Mouse (Mus musculus) liver, embryonic 15.5 days (tissue): Measurements from ENCODE around the gene Rbfox3. TPM values are rescaled to one million over a fixed set of nuclear protein-coding genes. Genes with fewer than 3 reads are reported as not detected.

ENCODE experiments used
- ATAC-seq: fragments of 200-750 bp; cut with Nextera tagmentation; 2 replicates; pipeline ENCODE4 v1.8.0; 2017; ENCODE audit warnings: moderate number of reproducible peaks, mild to moderate bottlenecking, moderate library complexity; ENCODE audit not compliant: insufficient read depth
- H3K27ac ChIP-seq: fragments of 300-500 bp; sonication (generic); replicated peaks from 2 replicates; pipeline ENCODE4 v1.5.1; 2015; ENCODE audit warnings: mild to moderate bottlenecking, inconsistent platforms
- H3K27me3 ChIP-seq: fragments of 300-500 bp; sonication (generic); 2 replicates; pipeline ENCODE4 v1.6.1; 2015; ENCODE audit warnings: mild to moderate bottlenecking, inconsistent platforms
- H3K36me3 ChIP-seq: fragments of 300-500 bp; sonication (generic); replicated peaks from 2 replicates; pipeline ENCODE4 v1.6.1; 2015; ENCODE audit warnings: moderate library complexity, mild to moderate bottlenecking, inconsistent platforms
- H3K4me1 ChIP-seq: fragments of 300-500 bp; sonication (generic); replicated peaks from 2 replicates; pipeline ENCODE4 v1.6.1; 2015; ENCODE audit warnings: inconsistent platforms
- H3K4me2 ChIP-seq: fragments of 300-500 bp; sonication (generic); 2 replicates; pipeline ENCODE4 v1.6.1; 2015; ENCODE audit warnings: moderate library complexity, mild to moderate bottlenecking, inconsistent platforms
- H3K4me3 ChIP-seq: fragments of 300-500 bp; sonication (generic); replicated peaks from 2 replicates; pipeline ENCODE4 v1.5.1; 2015; ENCODE audit warnings: mild to moderate bottlenecking, inconsistent platforms
- H3K9ac ChIP-seq: fragments of 300-500 bp; sonication (generic); 2 replicates; pipeline ENCODE4 v1.6.1; 2015; ENCODE audit warnings: moderate library complexity, mild to moderate bottlenecking, inconsistent platforms
- H3K9me3 ChIP-seq: fragments of 300-500 bp; sonication (generic); replicated peaks from 2 replicates; pipeline ENCODE4 v1.6.1; 2016; ENCODE audit warnings: inconsistent platforms
- whole genome bisulfite sequencing: fragments of 180-500 bp; shearing (Covaris S2); methylation state at CpG from one replicate; pipeline ENCODE4 v1.1.7; 2015; ENCODE audit warnings: mixed read lengths; ENCODE audit not compliant: insufficient replicate concordance; 5-methylcytosine and 5-hydroxymethylcytosine counted together
- polyA plus RNA-seq: library from polyadenylated mRNA; unstranded; fragments of >200 nt; fragmentation: Nextera tagmentation; extraction: Ambion mirVana; gene quantifications from 2 replicates; pipeline ENCODE4 v1.2.1, GENCODE M21; 2015

Gene Rbfox3
- polyA plus RNA-seq, 1 experiment from 2014 or later, result 0.13 TPM

GRCm38 (mm10) chr11:118755003-118755402, 156.4 kb downstream of the Rbfox3 start:
- Histone ChIP-seq H3K27ac (no peak overlapping the region), H3K9ac (no peak overlapping the region), H3K36me3 (no peaks in the 10 kb centered on the region), H3K4me1 (no peaks in the 10 kb centered on the region), H3K4me2 (no peak overlapping the region), H3K27me3 (no peaks in the 10 kb centered on the region), H3K4me3 (no peak overlapping the region), H3K9me3 (no peaks in the 10 kb centered on the region)
- no peak for ATAC-seq
- WGBS, result 66% methylated on average over 17 of the region's 17 CpGs

GRCm38 (mm10) chr11:118754535-118754934, 156.9 kb downstream of the Rbfox3 start:
- no peaks in the 10 kb centered on the region for H3K9me3 ChIP-seq
- H3K36me3 ChIP-seq, result no peaks in the 10 kb centered on the region
- H3K4me3 ChIP-seq, result no peak overlapping the region
- H3K4me1 ChIP-seq, result no peaks in the 10 kb centered on the region
- ATAC-seq, result no peak
- no peak overlapping the region for H3K27ac ChIP-seq
- H3K27me3 ChIP-seq, result no peaks in the 10 kb centered on the region
- H3K9ac ChIP-seq, result no peak overlapping the region
- WGBS, result 41% methylated on average over 4 of the region's 4 CpGs
- no peak overlapping the region for H3K4me2 ChIP-seq

- no peak overlapping the region for H3K4me2 ChIP-seq
- H3K36me3 ChIP-seq, result no peaks in the 10 kb centered on the region
- H3K4me1 ChIP-seq, result no peaks in the 10 kb centered on the region
- no peak overlapping the region for H3K27ac ChIP-seq
- ATAC-seq, result no peak
- H3K9ac ChIP-seq, result no peak overlapping the region
- no peaks in the 10 kb centered on the region for H3K27me3 ChIP-seq
- 50% methylated on average over 7 of the region's 7 CpGs for WGBS
- no peak overlapping the region for H3K4me3 ChIP-seq
- H3K9me3 ChIP-seq, result no peaks in the 10 kb centered on the region
These were observed 159.3 kb downstream of the Rbfox3 start for GRCm38 (mm10) chr11:118751879-118752616.

GRCm38 (mm10) chr11:118750745-118751330, 160.6 kb downstream of the Rbfox3 start:
- H3K4me3 ChIP-seq, result no peak overlapping the region
- WGBS, result 51% methylated on average over 11 of the region's 11 CpGs
- H3K27me3 ChIP-seq, result peaks cover 6% of the 10 kb centered on the region; the same call in 1 of the 2 replicates
- H3K27ac ChIP-seq, result no peak overlapping the region
- no peaks in the 10 kb centered on the region for H3K9me3 ChIP-seq
- H3K9ac ChIP-seq, result no peak overlapping the region
- H3K36me3 ChIP-seq, result no peaks in the 10 kb centered on the region
- no peak overlapping the region for H3K4me2 ChIP-seq
- no peak for ATAC-seq
- no peaks in the 10 kb centered on the region for H3K4me1 ChIP-seq

GRCm38 (mm10) chr11:118749541-118749940, 161.9 kb downstream of the Rbfox3 start:
- H3K9ac ChIP-seq, result no peak overlapping the region
- no peaks in the 10 kb centered on the region for H3K9me3 ChIP-seq
- H3K4me1 ChIP-seq, result no peaks in the 10 kb centered on the region
- no peak overlapping the region for H3K4me3 ChIP-seq
- H3K27ac ChIP-seq, result no peak overlapping the region
- 41% methylated on average over 1 of the region's 1 CpGs for WGBS
- no peak overlapping the region for H3K4me2 ChIP-seq
- ATAC-seq, result no peak
- H3K27me3 ChIP-seq, result peaks cover 19% of the 10 kb centered on the region
- H3K36me3 ChIP-seq, result no peaks in the 10 kb centered on the region

GRCm38 (mm10) chr11:118748622-118749021, 162.8 kb downstream of the Rbfox3 start:
- Histone ChIP-seq H3K27ac (no peak overlapping the region), H3K27me3 (peaks cover 28% of the 10 kb centered on the region), H3K36me3 (no peaks in the 10 kb centered on the region), H3K9me3 (no peaks in the 10 kb centered on the region), H3K4me3 (no peak overlapping the region), H3K4me2 (no peak overlapping the region), H3K9ac (no peak overlapping the region), H3K4me1 (no peaks in the 10 kb centered on the region)
- WGBS, result 67% methylated on average over 10 of the region's 10 CpGs
- no peak for ATAC-seq

GRCm38 (mm10) chr11:118745279-118745678, 166.1 kb downstream of the Rbfox3 start:
- H3K27me3 ChIP-seq, result peaks cover 35% of the 10 kb centered on the region
- H3K9me3 ChIP-seq, result no peaks in the 10 kb centered on the region
- H3K36me3 ChIP-seq, result no peaks in the 10 kb centered on the region
- H3K4me3 ChIP-seq, result no peak overlapping the region
- no peak for ATAC-seq
- H3K4me2 ChIP-seq, result no peak overlapping the region
- H3K4me1 ChIP-seq, result no peaks in the 10 kb centered on the region
- no peak overlapping the region for H3K9ac ChIP-seq
- H3K27ac ChIP-seq, result no peak overlapping the region

- Histone ChIP-seq H3K9ac (no peak overlapping the region), H3K4me1 (no peaks in the 10 kb centered on the region), H3K9me3 (no peaks in the 10 kb centered on the region), H3K4me2 (no peak overlapping the region; the same call in 1 of the 2 replicates), H3K36me3 (no peaks in the 10 kb centered on the region), H3K27me3 (peaks cover 38% of the 10 kb centered on the region), H3K27ac (no peak overlapping the region), H3K4me3 (no peak overlapping the region)
- WGBS, result 2% methylated on average over 15 of the region's 15 CpGs
- ATAC-seq, result no peak
These were observed 166.6 kb downstream of the Rbfox3 start for GRCm38 (mm10) chr11:118744782-118745181.

- no peak overlapping the region for H3K9ac ChIP-seq
- no peaks in the 10 kb centered on the region for H3K4me1 ChIP-seq
- H3K27ac ChIP-seq, result no peak overlapping the region
- no peak for ATAC-seq
- no peak overlapping the region for H3K4me2 ChIP-seq
- WGBS, result 12% methylated on average over 3 of the region's 3 CpGs
- no peaks in the 10 kb centered on the region for H3K9me3 ChIP-seq
- H3K27me3 ChIP-seq, result peaks cover 38% of the 10 kb centered on the region
- no peaks in the 10 kb centered on the region for H3K36me3 ChIP-seq
- H3K4me3 ChIP-seq, result no peak overlapping the region
These were observed 168.6 kb downstream of the Rbfox3 start for GRCm38 (mm10) chr11:118742762-118743161.

GRCm38 (mm10) chr11:118741262-118741661, 170.1 kb downstream of the Rbfox3 start:
- 28% methylated on average over 6 of the region's 6 CpGs for WGBS
- H3K4me2 ChIP-seq, result no peak overlapping the region
- H3K9me3 ChIP-seq, result no peaks in the 10 kb centered on the region
- no peak for ATAC-seq
- no peak overlapping the region for H3K9ac ChIP-seq
- no peaks in the 10 kb centered on the region for H3K36me3 ChIP-seq
- peaks cover 36% of the 10 kb centered on the region for H3K27me3 ChIP-seq
- H3K27ac ChIP-seq, result no peak overlapping the region
- H3K4me1 ChIP-seq, result no peaks in the 10 kb centered on the region
- H3K4me3 ChIP-seq, result no peak overlapping the region

GRCm38 (mm10) chr11:118740001-118740400, 171.4 kb downstream of the Rbfox3 start:
- no peak overlapping the region for H3K27ac ChIP-seq
- no peak overlapping the region for H3K9ac ChIP-seq
- no peak overlapping the region for H3K4me3 ChIP-seq
- no peak for ATAC-seq
- H3K27me3 ChIP-seq, result peaks cover 23% of the 10 kb centered on the region
- no peak overlapping the region for H3K4me2 ChIP-seq
- WGBS, result 11% methylated on average over 6 of the region's 6 CpGs
- no peaks in the 10 kb centered on the region for H3K4me1 ChIP-seq
- H3K9me3 ChIP-seq, result no peaks in the 10 kb centered on the region
- no peaks in the 10 kb centered on the region for H3K36me3 ChIP-seq
